Mouse (Mus musculus) bone marrow, adult 2 months (tissue): ENCODE measurements around the gene Osbp2. TPM values are rescaled to one million over a fixed set of nuclear protein-coding genes. Genes with fewer than 3 reads are reported as not detected.
A peak's percentile ranks its signal among the peaks of the same experiment; 100 is the strongest.

Experiments used
- H3K27ac ChIP-seq: fragments of 200-500 bp; 2 replicates; pipeline ENCODE4 v1.5.1; 2012; ENCODE audit warnings: low read depth, mild to moderate bottlenecking, control low read depth, inconsistent platforms, low read length; ENCODE audit not compliant: control insufficient read depth, poor library complexity, insufficient read depth
- H3K4me1 ChIP-seq: fragments of 200-500 bp; 2 replicates; pipeline ENCODE4 v1.6.1; 2011; ENCODE audit warnings: low read length; ENCODE audit not compliant: control insufficient read depth, insufficient read depth
- H3K4me3 ChIP-seq: fragments of 200-500 bp; replicated peaks from 2 replicates; pipeline ENCODE3; 2011; ENCODE audit warnings: mild to moderate bottlenecking, low read depth, low read length, control low read depth; ENCODE audit not compliant: control insufficient read depth
- CTCF ChIP-seq: fragments of 200-500 bp; IDR thresholded peaks from 2 replicates; pipeline ENCODE4 v1.5.1; 2011; ENCODE audit warnings: low read length, control low read depth; ENCODE audit not compliant: control insufficient read depth, insufficient read depth
- POLR2A ChIP-seq: fragments of 200-500 bp; IDR thresholded peaks from 2 replicates; pipeline ENCODE4 v1.6.1; 2011; ENCODE audit warnings: low read depth, mild to moderate bottlenecking, control low read depth, low read length, borderline replicate concordance; ENCODE audit not compliant: control insufficient read depth
- WGBS: fragments of 180-500 bp; shearing (Covaris S2); methylation state at CpG from one replicate; pipeline ENCODE4 v1.1.7; 2018; 5-methylcytosine and 5-hydroxymethylcytosine counted together
- polyA plus RNA-seq: library from polyadenylated mRNA; stranded (reverse); fragments of >200 nt; gene quantifications from 2 replicates; pipeline ENCODE4 v1.2.4, GENCODE M21; 2011; ENCODE audit warnings: low replicate concordance; ENCODE audit not compliant: missing spikeins, insufficient read depth, insufficient read length

The Osbp2 gene
- polyA plus RNA-seq, 1 experiment = not detected

- Histone ChIP-seq H3K4me3 (no peak overlapping the region), H3K27ac (no peak overlapping the region), H3K4me1 (no peaks in the 10 kb centered on the region)
- WGBS = 26% methylated on average over 3 of the region's 3 CpGs
- TF ChIP-seq POLR2A (no peak), CTCF (no peak)
Observed at GRCm38 (mm10) chr11:3883711-3884110, 20.0 kb upstream of the Osbp2 start.

- Histone ChIP-seq H3K27ac (no peak overlapping the region), H3K4me3 (no peak overlapping the region), H3K4me1 (no peaks in the 10 kb centered on the region)
- WGBS = 41% methylated on average over 2 of the region's 2 CpGs
- TF ChIP-seq POLR2A (no peak), CTCF (peak; percentile 70)
Observed at GRCm38 (mm10) chr11:3879836-3880235, 16.1 kb upstream of the Osbp2 start.

- no peaks in the 10 kb centered on the region for H3K4me1 ChIP-seq
- no peak overlapping the region for H3K27ac ChIP-seq
- no peak overlapping the region for H3K4me3 ChIP-seq
- TF ChIP-seq POLR2A = no peak
- WGBS = 55% methylated on average over 7 of the region's 7 CpGs
Observed at GRCm38 (mm10) chr11:3878660-3879059, 15.0 kb upstream of the Osbp2 start.

- WGBS = 66% methylated on average over 6 of the region's 6 CpGs
- TF ChIP-seq POLR2A (no peak), CTCF (no peak)
- Histone ChIP-seq H3K4me1 (no peaks in the 10 kb centered on the region), H3K27ac (no peak overlapping the region), H3K4me3 (no peak overlapping the region)
Observed at GRCm38 (mm10) chr11:3876419-3876818, 12.7 kb upstream of the Osbp2 start.

GRCm38 (mm10) chr11:3864343-3864742, 640 bp upstream of the Osbp2 start:
- Histone ChIP-seq H3K4me1 (no peaks in the 10 kb centered on the region), H3K27ac (no peak overlapping the region), H3K4me3 (no peak overlapping the region)
- WGBS = 18% methylated on average over 6 of the region's 6 CpGs
- TF ChIP-seq POLR2A = no peak
- no peak for TF ChIP-seq CTCF

GRCm38 (mm10) chr11:3862661-3863453, 846 bp downstream of the Osbp2 start:
- Histone ChIP-seq H3K27ac (no peak overlapping the region), H3K4me1 (no peaks in the 10 kb centered on the region), H3K4me3 (no peak overlapping the region)
- no peak for TF ChIP-seq CTCF
- no peak for TF ChIP-seq POLR2A
- WGBS = 69% methylated on average over 19 of the region's 19 CpGs

GRCm38 (mm10) chr11:3860361-3860760, 3.3 kb downstream of the Osbp2 start:
- no peak for TF ChIP-seq POLR2A
- TF ChIP-seq CTCF = no peak
- 77% methylated on average over 4 of the region's 4 CpGs for WGBS
- no peaks in the 10 kb centered on the region for H3K4me1 ChIP-seq
- H3K4me3 ChIP-seq = no peak overlapping the region
- no peak overlapping the region for H3K27ac ChIP-seq

GRCm38 (mm10) chr11:3859778-3860177, 3.9 kb downstream of the Osbp2 start:
- H3K27ac ChIP-seq = no peak overlapping the region
- TF ChIP-seq CTCF (no peak), POLR2A (no peak)
- H3K4me3 ChIP-seq = no peak overlapping the region
- no peaks in the 10 kb centered on the region for H3K4me1 ChIP-seq
- 93% methylated on average over 4 of the region's 4 CpGs for WGBS

- 73% methylated on average over 5 of the region's 5 CpGs for WGBS
Observed at GRCm38 (mm10) chr11:3857902-3858301, 5.8 kb downstream of the Osbp2 start.

More at GRCm38 (mm10) chr11:3857902-3858301, 5.8 kb downstream of the Osbp2 start:
- Histone ChIP-seq H3K4me1 (no peaks in the 10 kb centered on the region), H3K4me3 (no peak overlapping the region), H3K27ac (no peak overlapping the region)
- TF ChIP-seq CTCF (no peak), POLR2A (no peak)
